Mouse (Mus musculus): ENCODE data around the gene Sgsh.

DNA sequence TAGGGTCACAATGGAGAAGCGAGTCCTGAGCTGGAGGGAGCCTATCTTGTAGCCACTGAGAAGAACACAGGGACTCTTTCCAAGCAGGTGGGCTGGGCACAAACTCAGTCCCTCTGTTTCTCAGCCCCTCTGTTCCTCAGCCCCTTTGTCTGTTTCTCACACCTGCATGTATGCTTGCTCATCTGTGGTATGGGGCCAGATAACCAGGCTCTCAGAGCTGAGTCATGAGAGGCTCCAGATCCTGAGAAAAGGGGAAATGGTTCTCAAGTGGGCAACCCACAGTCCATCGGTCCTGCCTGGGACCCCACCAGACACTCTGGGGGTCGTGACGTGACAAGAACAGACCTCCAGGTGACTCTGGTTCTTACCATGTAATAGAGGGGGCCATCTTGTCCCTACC is 8.2 kb downstream of the Sgsh start:
- TF ChIP-seq POLR2A (IDR thresholded peaks at IDR 0.05; ENCODE audit: borderline replicate concordance, low read depth, low read length) (no peak), CTCF (IDR thresholded peaks at IDR 0.05; ENCODE audit: low read depth, low read length) (no peak)

Measured in bone marrow macrophage, adult 2 months (primary cell).